Mouse (Mus musculus) ES-CJ7 (cell line): Measurements from ENCODE around the gene Gm9376.
A peak's percentile ranks its signal among the peaks of the same experiment; 100 is the strongest.

Experiments
- DNase-seq: peaks from one replicate; pipeline ENCODE4 v3.0.0; 2011; ENCODE audit warnings: low read depth, low spot score

Gm9376 gene

GRCm38 (mm10) chr14:118282272-118282671, 15.5 kb downstream of the Gm9376 start:
- no peak for DNase-seq

- peak; percentile 7 for DNase-seq
Measured at GRCm38 (mm10) chr14:118282917-118283316, 16.2 kb downstream of the Gm9376 start.

GRCm38 (mm10) chr14:118286096-118286495, 19.3 kb downstream of the Gm9376 start:
- DNase-seq = no peak

GRCm38 (mm10) chr14:118289133-118289532, 22.4 kb downstream of the Gm9376 start:
- DNase-seq = no peak

GRCm38 (mm10) chr14:118290009-118290408, 23.2 kb downstream of the Gm9376 start:
- DNase-seq = no peak

- no peak for DNase-seq
Measured at GRCm38 (mm10) chr14:118302606-118303005, 35.8 kb downstream of the Gm9376 start.

- no peak for DNase-seq
Measured at GRCm38 (mm10) chr14:118304560-118304959, 37.8 kb downstream of the Gm9376 start.

GRCm38 (mm10) chr14:118305951-118306350, 39.2 kb downstream of the Gm9376 start:
- DNase-seq = no peak

- no peak for DNase-seq
Measured at GRCm38 (mm10) chr14:118307060-118307459, 40.3 kb downstream of the Gm9376 start.

- no peak for DNase-seq
Measured at GRCm38 (mm10) chr14:118311703-118312102, 44.9 kb downstream of the Gm9376 start.

- peak; percentile 25 for DNase-seq
Measured at GRCm38 (mm10) chr14:118312664-118313063, 45.9 kb downstream of the Gm9376 start.

GRCm38 (mm10) chr14:118313931-118314330, 47.2 kb downstream of the Gm9376 start:
- no peak for DNase-seq

- no peak for DNase-seq
Measured at GRCm38 (mm10) chr14:118317260-118317659, 50.5 kb downstream of the Gm9376 start.
